Mouse (Mus musculus): ENCODE measurements around the gene Zkscan16. TPM values are rescaled to one million over a fixed set of nuclear protein-coding genes. Genes with fewer than 3 reads are reported as not detected.
A peak's percentile ranks its signal among the peaks of the same experiment; 100 is the strongest.

Zkscan16 gene
- polyA plus RNA-seq, 1 experiment from 2014 or later: 1.5 TPM

DNA sequence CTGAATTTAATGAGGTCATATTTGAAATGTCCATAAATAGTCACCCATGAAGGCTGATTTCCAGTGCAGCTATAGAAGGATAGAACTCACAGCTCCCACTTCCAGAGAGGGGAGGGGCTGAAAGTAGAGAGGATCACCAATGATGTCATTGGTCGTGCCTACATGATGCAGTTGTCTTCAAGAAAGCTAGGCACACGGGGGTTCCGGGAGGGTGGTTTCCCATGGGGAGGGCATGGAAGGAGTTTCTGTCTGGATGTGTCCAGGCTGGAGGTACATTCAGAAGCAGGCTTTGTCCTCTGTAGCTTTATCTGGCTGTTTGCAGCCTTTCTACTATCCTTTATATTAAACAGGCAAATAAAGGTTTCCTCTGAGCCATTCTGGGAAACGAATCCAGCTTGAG is 5.0 kb downstream of the Zkscan16 start:
- no peaks in the 10 kb centered on the region for H3K9me3 ChIP-seq
- peaks cover 5% of the 10 kb centered on the region; the same call in 1 of the 2 replicates for H3K36me3 ChIP-seq (replicated peaks)
- peaks cover 15% of the 10 kb centered on the region for H3K27me3 ChIP-seq (ENCODE audit: poor library complexity, severe bottlenecking)
- no peak overlapping the region for H3K4me3 ChIP-seq
- H3K4me1 ChIP-seq: peaks cover 10% of the 10 kb centered on the region
- no peak for DNase-seq (ENCODE audit: extremely low spot score, low spot score)
- H3K27ac ChIP-seq: no peak overlapping the region
- 84% methylated on average over 4 of the region's 4 CpGs for WGBS

GRCm38 (mm10) chr4:58952630-58953029 is 9.2 kb downstream of the Zkscan16 start:
- Histone ChIP-seq H3K4me3 (no peak overlapping the region), H3K36me3 (replicated peaks) (peaks cover 18% of the 10 kb centered on the region), H3K27me3 (ENCODE audit: poor library complexity, severe bottlenecking) (no peaks in the 10 kb centered on the region), H3K9me3 (no peaks in the 10 kb centered on the region), H3K4me1 (no peaks in the 10 kb centered on the region), H3K27ac (no peak overlapping the region)
- WGBS: 93% methylated on average over 11 of the region's 11 CpGs
- DNase-seq (ENCODE audit: extremely low spot score, low spot score): no peak

DNA sequence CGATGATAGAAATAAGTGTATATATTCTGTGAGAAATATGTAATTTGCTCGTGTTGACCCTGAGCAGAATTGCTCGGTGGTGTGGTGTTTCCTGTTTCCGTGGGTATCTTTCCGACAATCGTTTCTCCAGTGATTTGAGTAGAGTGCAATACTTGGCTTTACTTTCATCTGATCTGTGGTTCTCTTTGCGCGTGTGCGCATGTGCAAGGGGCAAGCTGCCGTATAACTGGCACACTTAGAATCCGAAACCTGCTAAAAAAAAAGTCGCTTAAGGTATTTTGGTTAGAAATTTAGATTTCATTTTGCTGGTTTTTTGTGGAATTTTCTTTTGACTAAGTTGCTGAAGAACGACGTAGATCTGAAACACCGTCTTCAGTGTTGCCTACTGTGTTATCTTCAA is 18.3 kb downstream of the Zkscan16 start:
- Histone ChIP-seq H3K36me3 (replicated peaks) (peaks cover 11% of the 10 kb centered on the region), H3K9me3 (no peaks in the 10 kb centered on the region), H3K27ac (no peak overlapping the region), H3K27me3 (ENCODE audit: poor library complexity, severe bottlenecking) (no peaks in the 10 kb centered on the region), H3K4me1 (no peaks in the 10 kb centered on the region), H3K4me3 (no peak overlapping the region)
- 94% methylated on average over 15 of the region's 15 CpGs for WGBS
- no peak for DNase-seq (ENCODE audit: extremely low spot score, low spot score)

GRCm38 (mm10) chr4:58963271-58963670 is 19.8 kb downstream of the Zkscan16 start:
- Histone ChIP-seq H3K27ac (no peak overlapping the region), H3K36me3 (replicated peaks) (no peaks in the 10 kb centered on the region), H3K27me3 (ENCODE audit: poor library complexity, severe bottlenecking) (no peaks in the 10 kb centered on the region), H3K4me3 (no peak overlapping the region), H3K9me3 (no peaks in the 10 kb centered on the region), H3K4me1 (no peaks in the 10 kb centered on the region)
- DNase-seq (ENCODE audit: extremely low spot score, low spot score): no peak
- WGBS: 96% methylated on average over 4 of the region's 4 CpGs

DNA sequence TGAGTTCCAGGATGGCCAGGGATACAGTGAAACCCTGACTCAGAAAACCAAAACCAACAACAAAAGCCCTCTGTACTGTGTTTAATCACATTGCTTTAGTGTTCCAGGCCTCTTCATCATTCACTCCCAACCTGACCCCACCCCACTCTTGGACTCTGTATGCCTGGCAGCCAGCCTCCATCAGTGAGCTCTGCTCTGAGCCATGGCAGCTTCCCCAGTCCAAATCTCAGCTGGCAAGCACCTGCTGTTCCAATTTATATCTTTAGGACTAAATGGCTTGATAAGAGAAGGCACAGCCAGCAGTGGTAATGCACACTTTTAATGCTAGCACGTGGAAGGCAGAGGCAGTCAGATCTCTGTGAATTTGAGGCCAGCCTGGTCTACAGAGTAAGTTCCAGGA is 21.7 kb downstream of the Zkscan16 start:
- Histone ChIP-seq H3K4me1 (no peaks in the 10 kb centered on the region), H3K27ac (no peak overlapping the region), H3K9me3 (no peaks in the 10 kb centered on the region), H3K4me3 (no peak overlapping the region), H3K27me3 (ENCODE audit: poor library complexity, severe bottlenecking) (no peaks in the 10 kb centered on the region), H3K36me3 (replicated peaks) (no peaks in the 10 kb centered on the region)
- DNase-seq (ENCODE audit: extremely low spot score, low spot score): no peak
- 95% methylated on average over 1 of the region's 1 CpGs for WGBS

DNA sequence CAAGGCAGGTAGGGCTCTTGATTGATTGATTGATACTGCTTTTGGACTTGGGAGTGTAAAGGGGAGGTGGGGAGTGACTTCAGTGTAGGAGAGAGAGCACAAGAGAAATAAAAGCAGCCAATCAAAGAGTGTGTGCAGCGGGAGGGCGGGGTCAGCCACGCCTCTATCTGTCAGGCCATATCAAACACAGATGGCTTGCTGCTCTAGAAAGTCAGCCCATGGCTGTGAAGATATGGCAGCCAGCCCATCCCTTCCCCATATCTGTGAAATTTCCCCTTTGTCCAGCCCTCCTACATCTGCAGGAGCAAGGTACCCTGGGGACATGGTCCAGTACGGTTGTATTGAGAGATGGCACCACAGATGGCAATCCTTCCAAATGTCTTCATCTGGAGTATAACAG is 27.2 kb downstream of the Zkscan16 start:
- H3K27ac ChIP-seq: no peak overlapping the region
- 86% methylated on average over 4 of the region's 4 CpGs for WGBS
- peaks cover 8% of the 10 kb centered on the region; the same call in 1 of the 2 replicates for H3K36me3 ChIP-seq (replicated peaks)
- no peak overlapping the region for H3K4me3 ChIP-seq
- no peaks in the 10 kb centered on the region for H3K4me1 ChIP-seq
- DNase-seq (ENCODE audit: extremely low spot score, low spot score): no peak
- no peaks in the 10 kb centered on the region for H3K27me3 ChIP-seq (ENCODE audit: poor library complexity, severe bottlenecking)
- H3K9me3 ChIP-seq: no peaks in the 10 kb centered on the region

GRCm38 (mm10) chr4:58975711-58976110 is 32.3 kb downstream of the Zkscan16 start:
- Histone ChIP-seq H3K4me1 (no peaks in the 10 kb centered on the region), H3K27ac (no peak overlapping the region), H3K36me3 (replicated peaks) (peaks cover 8% of the 10 kb centered on the region; the same call in 1 of the 2 replicates), H3K4me3 (no peak overlapping the region), H3K27me3 (ENCODE audit: poor library complexity, severe bottlenecking) (no peaks in the 10 kb centered on the region), H3K9me3 (no peaks in the 10 kb centered on the region)
- no peak for DNase-seq (ENCODE audit: extremely low spot score, low spot score)
- 84% methylated on average over 5 of the region's 5 CpGs for WGBS

DNA sequence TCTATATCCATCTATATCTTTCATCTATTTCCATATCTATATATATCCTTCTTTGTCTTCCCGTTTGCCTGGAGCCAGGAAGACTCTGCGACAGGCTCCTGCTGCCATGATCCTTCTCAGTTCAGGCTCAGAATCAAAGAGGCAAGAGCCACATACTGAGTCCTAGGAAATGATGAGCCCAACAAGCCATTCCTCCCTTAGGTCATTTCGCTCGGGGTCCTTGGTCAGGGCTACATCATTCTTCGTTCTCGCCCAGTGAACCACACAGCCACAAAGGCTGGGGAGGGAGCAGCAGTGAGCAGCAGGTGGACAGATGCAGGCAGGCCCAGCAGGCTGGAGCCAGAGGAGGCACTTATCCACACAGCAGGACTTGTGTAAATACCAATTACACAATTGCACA is 38.0 kb downstream of the Zkscan16 start:
- Histone ChIP-seq H3K36me3 (replicated peaks) (no peaks in the 10 kb centered on the region), H3K27ac (no peak overlapping the region), H3K4me1 (peaks cover 4% of the 10 kb centered on the region), H3K27me3 (ENCODE audit: poor library complexity, severe bottlenecking) (no peaks in the 10 kb centered on the region), H3K4me3 (no peak overlapping the region), H3K9me3 (no peaks in the 10 kb centered on the region)
- DNase-seq (ENCODE audit: extremely low spot score, low spot score): no peak
- 79% methylated on average over 6 of the region's 6 CpGs for WGBS

- Histone ChIP-seq H3K27me3 (ENCODE audit: poor library complexity, severe bottlenecking) (peaks cover 1% of the 10 kb centered on the region; the same call in 1 of the 2 replicates), H3K4me1 (peaks cover 16% of the 10 kb centered on the region), H3K4me3 (no peak overlapping the region), H3K36me3 (replicated peaks) (no peaks in the 10 kb centered on the region), H3K9me3 (no peaks in the 10 kb centered on the region), H3K27ac (no peak overlapping the region)
- WGBS: 92% methylated on average over 8 of the region's 8 CpGs
- no peak for DNase-seq (ENCODE audit: extremely low spot score, low spot score)
These were observed 39.4 kb downstream of the Zkscan16 start for GRCm38 (mm10) chr4:58982806-58983205.

GRCm38 (mm10) chr4:58985157-58985648 is 41.8 kb downstream of the Zkscan16 start:
- 22% methylated on average over 7 of the region's 7 CpGs for WGBS

GRCm38 (mm10) chr4:58986540-58987190 is 43.2 kb downstream of the Zkscan16 start, which contains the start of gene Ptgr1:
Ptgr1 (minus strand) TSS chr4:58987119.
- DNase-seq (ENCODE audit: extremely low spot score, low spot score): peak; percentile 87

More at GRCm38 (mm10) chr4:58985157-58985648, 41.8 kb downstream of the Zkscan16 start:
- Histone ChIP-seq H3K4me3 (no peak overlapping the region), H3K36me3 (replicated peaks) (no peaks in the 10 kb centered on the region), H3K9me3 (no peaks in the 10 kb centered on the region), H3K4me1 (peaks cover 16% of the 10 kb centered on the region), H3K27me3 (ENCODE audit: poor library complexity, severe bottlenecking) (peaks cover 4% of the 10 kb centered on the region; the same call in 1 of the 2 replicates), H3K27ac (no peak overlapping the region)
- peak; percentile 82 for DNase-seq (ENCODE audit: extremely low spot score, low spot score)

GRCm38 (mm10) chr4:58989303-58989898 is 46.0 kb downstream of the Zkscan16 start:
- Histone ChIP-seq H3K9me3 (no peaks in the 10 kb centered on the region), H3K36me3 (replicated peaks) (no peaks in the 10 kb centered on the region), H3K27me3 (ENCODE audit: poor library complexity, severe bottlenecking) (peaks cover 4% of the 10 kb centered on the region; the same call in 1 of the 2 replicates), H3K4me1 (peaks cover 16% of the 10 kb centered on the region), H3K27ac (no peak overlapping the region), H3K4me3 (no peak overlapping the region)
- no peak for DNase-seq (ENCODE audit: extremely low spot score, low spot score)
- 87% methylated on average over 7 of the region's 7 CpGs for WGBS

More at GRCm38 (mm10) chr4:58986540-58987190, 43.2 kb downstream of the Zkscan16 start, which contains the start of gene Ptgr1:
- no peaks in the 10 kb centered on the region for H3K36me3 ChIP-seq (replicated peaks)
- H3K4me3 ChIP-seq: peak within 1 kb of the TSS; percentile 60
- H3K27ac ChIP-seq: peak within 1 kb of the TSS; percentile 75
- H3K4me1 ChIP-seq: peaks cover 16% of the 10 kb centered on the region
- H3K9me3 ChIP-seq: no peaks in the 10 kb centered on the region
- WGBS: 1% methylated on average over 28 of the region's 28 CpGs
- peaks cover 4% of the 10 kb centered on the region; the same call in 1 of the 2 replicates for H3K27me3 ChIP-seq (ENCODE audit: poor library complexity, severe bottlenecking)

Data from forebrain, embryonic 10.5 days (tissue).